In genomic region chr2:74707599-74707998, GRCm38 (mm10) we compare ENCODE assay signal across 23 mouse cellular contexts. TPM values are rescaled to one million over a fixed set of nuclear protein-coding genes. Genes with fewer than 3 reads are reported as not detected.
DNase-seq lines count a peak whose midpoint lies in the region; ATAC-seq and TF ChIP-seq lines count a peak whose summit lies in the region.
"Had no signal": no experiment of that assay in that cellular context is flagged by ENCODE, and none has a peak within 500 bp of the region (broad histone marks: within the 10 kb centered on the region; RNA-seq: fewer than 3 reads in every experiment).

No protein-coding gene starts in this region.

- peak overlapping the region; percentile 72 for H3K4me2 ChIP-seq in kidney, embryonic 16.5 days (replicated peaks; ENCODE audit: low read depth, low read length)
- H3K4me2 ChIP-seq in limb, embryonic 14.5 days (replicated peaks; ENCODE audit: low read depth, low read length, severe bottlenecking) = peak overlapping the region; percentile 30; the same call in 1 of the 2 replicates
- H3K4me2 ChIP-seq: forebrain, embryonic 12.5 days; liver, embryonic 13.5 days; lung, embryonic 15.5 days; midbrain, embryonic 12.5 days had no signal

- no peak for TF ChIP-seq POLR2A in limb, embryonic 14.5 days (IDR thresholded peaks at IDR 0.05; ENCODE audit: borderline replicate concordance, extremely low read depth, insufficient read depth, insufficient read length)

- peaks cover 42% of the 10 kb centered on the region for H3K4me1 ChIP-seq in kidney, embryonic 16.5 days (ENCODE audit: insufficient read depth, low read length)
- peaks cover 9% of the 10 kb centered on the region for H3K4me1 ChIP-seq in limb, embryonic 14.5 days (ENCODE audit: control insufficient read depth, insufficient read depth, low read length)

- H3K27me3 ChIP-seq in kidney, embryonic 16.5 days (ENCODE audit: insufficient read depth, low read length) = no peaks in the 10 kb centered on the region
- H3K27me3 ChIP-seq in limb, embryonic 14.5 days (ENCODE audit: control insufficient read depth, insufficient read depth, low read length) = peaks cover 89% of the 10 kb centered on the region

- ATAC-seq in kidney, embryonic 16.5 days (ENCODE audit: low FRiP score, low TSS enrichment) = no peak
- ATAC-seq in limb, embryonic 14.5 days (ENCODE audit: low FRiP score, low read depth) = no peak

- peak overlapping the region; percentile 44; the same call in 1 of the 2 replicates for H3K27ac ChIP-seq in gastrocnemius, adult 2 months
- peak overlapping the region; percentile 85 for H3K27ac ChIP-seq in kidney, embryonic 16.5 days (ENCODE audit: low read length)
- H3K27ac ChIP-seq in limb, embryonic 14.5 days (replicated peaks; ENCODE audit: low read depth, low read length) = no peak overlapping the region
- H3K27ac ChIP-seq: forebrain, embryonic 12.5 days; liver, embryonic 13.5 days; lung, embryonic 15.5 days; macrophage; midbrain, embryonic 12.5 days had no signal

- DNase-seq in gastrocnemius, adult 2 months = no peak
- DNase-seq in gastrocnemius, postnatal 4 days (ENCODE audit: low spot score in 2 of 2) = no peak
- no peak for DNase-seq in kidney, adult 11 months
- no peak for DNase-seq in limb, embryonic 14.5 days (ENCODE audit: low spot score)
- DNase-seq in testis, postnatal 10 days (ENCODE audit: low spot score) = peak; percentile 37
- DNase-seq in spleen, postnatal 4 days (ENCODE audit: low spot score in 2 of 2) = no peak
- no peak for DNase-seq in ovary, postnatal 14 days (ENCODE audit: low spot score)
- DNase-seq: adrenal gland, adult 2 months; cerebellum, adult 11 months; cerebellum, postnatal 14 days; heart, adult 18-20 months; layer of hippocampus, adult 9-11 months; liver, embryonic 13.5 days; thymus, postnatal 4 days had no signal

- intact Hi-C loops in gastrocnemius, adult 2 months (cut with DNase I) = no loop called here

- WGBS in kidney, embryonic 16.5 days = 11% methylated on average over 7 of the region's 7 CpGs
- WGBS in limb, embryonic 14.5 days = 33% methylated on average over 7 of the region's 7 CpGs

- TF ChIP-seq CTCF in gastrocnemius, adult 2 months (IDR thresholded peaks at IDR 0.05) = no peak

- H3K9ac ChIP-seq in kidney, embryonic 16.5 days (replicated peaks; ENCODE audit: low read length) = peak overlapping the region; percentile 74
- H3K9ac ChIP-seq in limb, embryonic 14.5 days (ENCODE audit: low read depth, low read length, severe bottlenecking) = 0 out of 2 replicates have a peak overlapping the region, but pooled peaks have one; percentile 0
- H3K9ac ChIP-seq: forebrain, embryonic 12.5 days; liver, embryonic 13.5 days; lung, embryonic 15.5 days; midbrain, embryonic 12.5 days had no signal

- peak overlapping the region; percentile 84 for H3K4me3 ChIP-seq in gastrocnemius, adult 2 months
- peak overlapping the region; percentile 49 for H3K4me3 ChIP-seq in kidney, embryonic 16.5 days (ENCODE audit: low read length)
- 0 out of 2 replicates have a peak overlapping the region, but pooled peaks have one; percentile 7 for H3K4me3 ChIP-seq in limb, embryonic 14.5 days (replicated peaks; ENCODE audit: low read length)
- H3K4me3 ChIP-seq: forebrain, embryonic 12.5 days; liver, embryonic 13.5 days; lung, embryonic 15.5 days; midbrain, embryonic 12.5 days had no signal

- H3K9me3 ChIP-seq in kidney, embryonic 16.5 days (ENCODE audit: low read length) = no peaks in the 10 kb centered on the region
- no peaks in the 10 kb centered on the region for H3K9me3 ChIP-seq in limb, embryonic 14.5 days (ENCODE audit: control insufficient read depth, low read length)
- H3K9me3 ChIP-seq: forebrain, embryonic 12.5 days; liver, embryonic 13.5 days; lung, embryonic 15.5 days; midbrain, embryonic 12.5 days had no signal

- H3K36me3 ChIP-seq in kidney, embryonic 16.5 days (ENCODE audit: insufficient read depth, low read length) = no peaks in the 10 kb centered on the region
- no peaks in the 10 kb centered on the region for H3K36me3 ChIP-seq in limb, embryonic 14.5 days (ENCODE audit: control insufficient read depth, insufficient read depth, low read length)
- H3K36me3 ChIP-seq: forebrain, embryonic 12.5 days; liver, embryonic 13.5 days; lung, embryonic 15.5 days; midbrain, embryonic 12.5 days had no signal

RNA-seq across cellular contexts. Expression of gene Hoxd8, which starts 3.2 kb away (rescaled TPM):
- 10 to 100 TPM; 39.3 to 49.0 TPM for total RNA-seq in gastrocnemius, adult 2 months (2021)
- total RNA-seq in gastrocnemius, postnatal 4 days (2021) = 10 to 100 TPM; 35.9 to 41.6 TPM
- polyA plus RNA-seq in kidney, embryonic 16.5 days (2015; fragmentation: Nextera tagmentation; extraction: Ambion mirVana) = 41.0 and 45.6 TPM in 2 replicates
- polyA plus RNA-seq in limb, embryonic 14.5 days (2012; rRNA removed) = 12.7 and 13.1 TPM in 2 replicates
- polyA plus RNA-seq in limb, embryonic 14.5 days (2014; fragmentation: Nextera tagmentation; extraction: Ambion mirVana) = 11.4 and 12.8 TPM in 2 replicates
- total RNA-seq: hematopoietic stem cell, adult 5-6 weeks had no signal
- polyA plus RNA-seq: forebrain, embryonic 12.5 days; macrophage had no signal

RNA-seq across cellular contexts. Expression of gene Hoxd3, which starts 4.1 kb away (rescaled TPM):
- total RNA-seq in gastrocnemius, adult 2 months (2021) = not detected
- total RNA-seq in gastrocnemius, postnatal 4 days (2021) = under 1 TPM in 1 of 2 experiments, not detected in 1; 0.12 TPM
- 14.6 and 15.4 TPM in 2 replicates for polyA plus RNA-seq in kidney, embryonic 16.5 days (2015; fragmentation: Nextera tagmentation; extraction: Ambion mirVana)
- 2.3 and 2.8 TPM in 2 replicates for polyA plus RNA-seq in limb, embryonic 14.5 days (2012; rRNA removed)
- 0.59 and 0.95 TPM in 2 replicates for polyA plus RNA-seq in limb, embryonic 14.5 days (2014; fragmentation: Nextera tagmentation; extraction: Ambion mirVana)
- total RNA-seq: heart, adult 18-20 months; hematopoietic stem cell, adult 5-6 weeks had no signal
- polyA plus RNA-seq: forebrain, embryonic 12.5 days; macrophage; midbrain, embryonic 12.5 days; spleen, adult 2 months had no signal

RNA-seq across cellular contexts. Expression of gene Hoxd4, which starts 4.1 kb away (rescaled TPM):
- total RNA-seq in gastrocnemius, adult 2 months (2021) = 1 to 10 TPM; 1.4 to 2.0 TPM
- 1 to 10 TPM; 4.1 to 6.1 TPM for total RNA-seq in gastrocnemius, postnatal 4 days (2021)
- 4.5 and 4.9 TPM in 2 replicates for polyA plus RNA-seq in kidney, embryonic 16.5 days (2015; fragmentation: Nextera tagmentation; extraction: Ambion mirVana)
- polyA plus RNA-seq in limb, embryonic 14.5 days (2012; rRNA removed) = 14.7 and 17.8 TPM in 2 replicates
- 0.63 and 0.73 TPM in 2 replicates for polyA plus RNA-seq in limb, embryonic 14.5 days (2014; fragmentation: Nextera tagmentation; extraction: Ambion mirVana)
- total RNA-seq: hematopoietic stem cell, adult 5-6 weeks had no signal
- polyA plus RNA-seq: forebrain, embryonic 12.5 days; liver, embryonic 13.5 days; macrophage; midbrain, embryonic 12.5 days had no signal

RNA-seq across cellular contexts. Expression of gene Hoxd9, which starts 10.1 kb away (rescaled TPM):
- total RNA-seq in gastrocnemius, adult 2 months (2021) = 10 to 100 TPM; 15.8 to 19.1 TPM
- total RNA-seq in gastrocnemius, postnatal 4 days (2021) = 10 to 100 TPM in 1 of 2 experiments, 1 to 10 TPM in 1; 9.8 to 12.3 TPM
- 38.2 and 38.4 TPM in 2 replicates for polyA plus RNA-seq in kidney, embryonic 16.5 days (2015; fragmentation: Nextera tagmentation; extraction: Ambion mirVana)
- 19.6 and 25.7 TPM in 2 replicates for polyA plus RNA-seq in limb, embryonic 14.5 days (2012; rRNA removed)
- polyA plus RNA-seq in limb, embryonic 14.5 days (2014; fragmentation: Nextera tagmentation; extraction: Ambion mirVana) = 7.6 and 8.7 TPM in 2 replicates
- total RNA-seq: CH12.LX; hematopoietic stem cell, adult 5-6 weeks had no signal
- polyA plus RNA-seq: forebrain, embryonic 12.5 days; liver, embryonic 13.5 days; macrophage; midbrain, embryonic 12.5 days had no signal

RNA-seq across cellular contexts. Expression of gene Hoxd10, which starts 15.9 kb away (rescaled TPM):
- total RNA-seq in gastrocnemius, adult 2 months (2021) = 1 to 10 TPM; 4.0 to 4.8 TPM
- total RNA-seq in gastrocnemius, postnatal 4 days (2021) = 1 to 10 TPM; 3.0 to 4.9 TPM
- 33.5 and 38.5 TPM in 2 replicates for polyA plus RNA-seq in kidney, embryonic 16.5 days (2015; fragmentation: Nextera tagmentation; extraction: Ambion mirVana)
- polyA plus RNA-seq in limb, embryonic 14.5 days (2012; rRNA removed) = 37.9 and 39.4 TPM in 2 replicates
- 18.3 and 26.1 TPM in 2 replicates for polyA plus RNA-seq in limb, embryonic 14.5 days (2014; fragmentation: Nextera tagmentation; extraction: Ambion mirVana)
- total RNA-seq: adrenal gland, adult 2 months; CH12.LX; heart, adult 18-20 months; hematopoietic stem cell, adult 5-6 weeks had no signal
- polyA plus RNA-seq: adrenal gland, adult 2 months; forebrain, embryonic 12.5 days; heart, embryonic 14.5 days; liver, embryonic 13.5 days; macrophage; midbrain, embryonic 12.5 days; spleen, adult 2 months had no signal

Comparison
In these comparisons a context has a peak if more than half of its experiments do, and no peak if none do; other contexts are left out.
1. H3K4me3 ChIP-seq: peak in every context shown above with its lines; median percentile 84 in gastrocnemius, adult 2 months; 49 in kidney, embryonic 16.5 days; 7 in limb, embryonic 14.5 days.